Mouse (Mus musculus) lung, postnatal 0 days (tissue): ENCODE results near the gene Rhbdd1. TPM values are rescaled to one million over a fixed set of nuclear protein-coding genes. Genes with fewer than 3 reads are reported as not detected.

ENCODE experiments used
- ATAC-seq: fragments of 200-750 bp; cut with Nextera tagmentation; 2 replicates; pipeline ENCODE4 v1.8.0; 2017; ENCODE audit warnings: moderate library complexity
- DNase-seq: peaks from one replicate; pipeline ENCODE4 v3.0.0-alpha.2; 2016; ENCODE audit warnings: low spot score
- H3K27ac ChIP-seq: fragments of 300-500 bp; sonication (generic); 2 replicates; pipeline ENCODE4 v1.5.1; 2014; ENCODE audit warnings: antibody characterized with exemption, mild to moderate bottlenecking, low read length, mixed read lengths
- H3K27me3 ChIP-seq: fragments of 300-500 bp; sonication (generic); replicated peaks from 2 replicates; pipeline ENCODE4 v1.6.1; 2014; ENCODE audit warnings: low read length, mixed read lengths; ENCODE audit not compliant: insufficient read depth
- H3K36me3 ChIP-seq: fragments of 300-500 bp; sonication (generic); 2 replicates; pipeline ENCODE4 v1.6.1; 2014; ENCODE audit warnings: low read length, mixed read lengths; ENCODE audit not compliant: insufficient read depth
- H3K4me1 ChIP-seq: fragments of 300-500 bp; sonication (generic); 2 replicates; pipeline ENCODE4 v1.6.1; 2014; ENCODE audit warnings: antibody characterized with exemption, low read depth, low read length, mixed read lengths; ENCODE audit not compliant: insufficient read depth
- H3K4me2 ChIP-seq: fragments of 300-500 bp; sonication (generic); replicated peaks from 2 replicates; pipeline ENCODE4 v1.6.1; 2014; ENCODE audit warnings: low read depth, mild to moderate bottlenecking, low read length, moderate library complexity, mixed read lengths
- H3K4me3 ChIP-seq: fragments of 300-500 bp; sonication (generic); 2 replicates; pipeline ENCODE4 v1.5.1; 2014; ENCODE audit warnings: low read depth, low read length
- H3K9ac ChIP-seq: fragments of 300-500 bp; sonication (generic); replicated peaks from 2 replicates; pipeline ENCODE4 v1.6.1; 2014; ENCODE audit warnings: low read depth, mild to moderate bottlenecking
- H3K9me3 ChIP-seq: fragments of 300-500 bp; sonication (generic); 2 replicates; pipeline ENCODE4 v1.6.1; 2016; ENCODE audit warnings: low read length, mixed read lengths
- CTCF ChIP-seq: IDR thresholded peaks from 2 replicates; pipeline ENCODE4 v1.5.1; 2016; ENCODE audit warnings: antibody characterized with exemption, mild to moderate bottlenecking
- EP300 ChIP-seq: IDR thresholded peaks from 2 replicates; pipeline ENCODE4 v1.6.1; 2016; ENCODE audit warnings: antibody characterized with exemption, mild to moderate bottlenecking, control low read depth
- WGBS: fragments of 180-500 bp; shearing (Covaris S2); extraction: QIAGEN DNeasy Blood & Tissue Kit; methylation state at CpG from one replicate; pipeline ENCODE4 v1.1.7; 2014; 5-methylcytosine and 5-hydroxymethylcytosine counted together
- polyA plus RNA-seq: library from polyadenylated mRNA; unstranded; fragments of >200 nt; fragmentation: Nextera tagmentation; extraction: Ambion mirVana; gene quantifications from 2 replicates; pipeline ENCODE4 v1.2.1, GENCODE M21; 2015

Gene Rhbdd1
- polyA plus RNA-seq, 1 experiment from 2014 or later = 7.8 TPM

- no peaks in the 10 kb centered on the region for H3K27me3 ChIP-seq
- 65% methylated on average over 4 of the region's 4 CpGs for WGBS
- no peak overlapping the region for H3K9ac ChIP-seq
- no peaks in the 10 kb centered on the region for H3K36me3 ChIP-seq
- no peak overlapping the region for H3K4me2 ChIP-seq
- DNase-seq (no peak), ATAC-seq (no peak)
- H3K27ac ChIP-seq = no peak overlapping the region
- H3K4me3 ChIP-seq = no peak overlapping the region
- TF ChIP-seq CTCF = no peak
- TF ChIP-seq EP300 = no peak
- H3K9me3 ChIP-seq = no peaks in the 10 kb centered on the region
- no peaks in the 10 kb centered on the region for H3K4me1 ChIP-seq
These were observed 144.8 kb downstream of the Rhbdd1 start for GRCm38 (mm10) chr1:82461041-82461440.

DNA sequence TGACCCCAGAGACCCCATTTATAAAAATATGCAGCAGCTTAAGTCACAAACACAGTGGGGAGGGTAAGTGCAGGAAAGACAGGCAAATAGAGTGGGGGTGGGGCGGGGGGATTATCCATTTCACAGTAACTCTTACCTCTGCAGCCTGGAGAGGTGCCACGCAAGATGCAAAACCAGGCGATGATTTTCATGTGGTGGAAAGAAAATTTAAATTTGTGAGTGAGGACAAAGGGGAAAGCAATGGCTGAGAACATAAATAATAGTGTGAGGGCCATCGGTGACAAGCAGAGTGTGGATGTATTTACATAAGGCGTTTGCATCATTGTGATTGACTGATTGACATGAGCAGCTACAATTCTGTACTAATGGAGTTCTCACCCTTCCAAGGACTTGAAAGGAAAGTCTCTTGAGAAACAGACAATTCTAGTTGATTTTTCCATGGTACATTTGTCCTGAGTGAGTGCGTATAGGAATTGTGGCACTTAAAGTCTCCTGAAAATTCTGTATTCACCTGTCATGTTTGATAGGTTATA lies 149.1 kb downstream of the Rhbdd1 start:
- Histone ChIP-seq H3K4me2 (no peak overlapping the region), H3K9me3 (no peaks in the 10 kb centered on the region), H3K27ac (no peak overlapping the region), H3K27me3 (no peaks in the 10 kb centered on the region), H3K9ac (no peak overlapping the region), H3K4me3 (no peak overlapping the region), H3K36me3 (no peaks in the 10 kb centered on the region), H3K4me1 (no peaks in the 10 kb centered on the region)
- DNase-seq (no peak), ATAC-seq (no peak)
- 58% methylated on average over 6 of the region's 6 CpGs for WGBS
- no peak for TF ChIP-seq EP300
- no peak for TF ChIP-seq CTCF

DNA sequence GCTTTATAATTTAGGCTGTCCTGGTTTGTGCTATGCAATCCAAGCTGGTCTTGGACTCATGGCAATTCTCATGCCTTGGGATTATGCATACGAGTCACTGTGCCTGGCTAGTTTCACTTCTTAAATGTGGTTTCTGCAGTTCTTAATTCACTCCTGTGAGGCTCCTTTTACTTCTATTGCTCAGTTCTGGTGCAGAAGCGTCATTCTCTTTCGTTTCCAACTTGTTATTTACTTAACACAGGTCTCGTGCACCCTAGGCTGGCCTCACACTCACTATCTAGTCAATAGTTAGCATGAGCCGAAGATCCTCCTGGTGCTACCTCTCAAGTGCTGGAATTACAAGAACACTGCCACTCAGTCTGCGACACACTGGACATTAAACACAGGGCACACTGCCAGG lies 152.6 kb downstream of the Rhbdd1 start:
- no peak for DNase-seq
- no peak overlapping the region for H3K4me3 ChIP-seq
- H3K4me2 ChIP-seq = no peak overlapping the region
- no peak for ATAC-seq
- 47% methylated on average over 6 of the region's 6 CpGs for WGBS
- no peaks in the 10 kb centered on the region for H3K4me1 ChIP-seq
- H3K36me3 ChIP-seq = no peaks in the 10 kb centered on the region
- no peak overlapping the region for H3K9ac ChIP-seq
- H3K27me3 ChIP-seq = no peaks in the 10 kb centered on the region
- TF ChIP-seq EP300 (no peak), CTCF (no peak)
- H3K27ac ChIP-seq = no peak overlapping the region
- H3K9me3 ChIP-seq = no peaks in the 10 kb centered on the region

DNA sequence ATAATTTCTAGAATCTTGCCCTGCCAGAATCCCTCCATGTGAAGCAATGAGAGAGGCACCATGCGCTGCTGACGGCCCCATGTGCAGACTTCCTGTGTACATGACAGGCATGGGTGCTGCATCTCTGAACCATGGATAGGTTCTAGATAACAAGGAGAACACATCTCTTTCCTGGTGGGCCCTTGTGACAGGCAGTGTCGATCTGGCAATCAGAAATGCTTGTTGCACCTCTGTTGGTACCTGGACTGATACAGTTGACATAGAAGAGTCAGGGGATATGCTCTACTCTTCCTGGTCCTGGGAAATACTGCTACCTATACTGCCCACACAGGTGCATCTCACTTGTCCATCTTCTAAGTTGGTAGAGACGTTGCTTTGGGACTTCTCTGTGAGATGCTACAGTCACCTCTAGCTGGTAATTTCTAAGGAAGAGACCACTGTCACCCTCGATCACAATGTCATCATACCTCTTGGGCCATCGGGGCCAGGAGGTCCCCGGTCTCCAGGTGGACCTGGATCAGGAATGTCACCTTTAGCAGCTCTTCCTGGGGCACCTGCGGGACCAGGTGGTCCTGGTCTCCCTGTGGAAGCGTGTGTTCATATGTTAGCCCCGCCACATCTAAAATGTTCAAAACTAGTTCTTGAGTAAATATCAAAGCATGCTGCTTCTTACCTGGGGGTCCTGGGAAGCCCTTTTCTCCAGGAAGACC lies 154.4 kb downstream of the Rhbdd1 start:
- DNase-seq (no peak), ATAC-seq (no peak)
- TF ChIP-seq EP300 (no peak), CTCF (no peak)
- 83% methylated on average over 10 of the region's 10 CpGs for WGBS
- H3K27ac ChIP-seq = no peak overlapping the region
- H3K27me3 ChIP-seq = no peaks in the 10 kb centered on the region
- no peak overlapping the region for H3K9ac ChIP-seq
- H3K4me1 ChIP-seq = no peaks in the 10 kb centered on the region
- no peaks in the 10 kb centered on the region for H3K9me3 ChIP-seq
- no peak overlapping the region for H3K4me2 ChIP-seq
- no peaks in the 10 kb centered on the region for H3K36me3 ChIP-seq
- H3K4me3 ChIP-seq = no peak overlapping the region

- Histone ChIP-seq H3K27me3 (no peaks in the 10 kb centered on the region), H3K4me3 (no peak overlapping the region), H3K9me3 (no peaks in the 10 kb centered on the region), H3K4me2 (no peak overlapping the region), H3K9ac (no peak overlapping the region), H3K27ac (no peak overlapping the region), H3K36me3 (no peaks in the 10 kb centered on the region), H3K4me1 (no peaks in the 10 kb centered on the region)
- no peak for TF ChIP-seq CTCF
- TF ChIP-seq EP300 = no peak
- ATAC-seq (no peak), DNase-seq (no peak)
These were observed 157.2 kb downstream of the Rhbdd1 start for GRCm38 (mm10) chr1:82473467-82473866.

GRCm38 (mm10) chr1:82474461-82474961 lies 158.3 kb downstream of the Rhbdd1 start:
- H3K4me1 ChIP-seq = no peaks in the 10 kb centered on the region
- H3K27ac ChIP-seq = no peak overlapping the region
- no peaks in the 10 kb centered on the region for H3K27me3 ChIP-seq
- peak; percentile 41 for ATAC-seq
- no peaks in the 10 kb centered on the region for H3K36me3 ChIP-seq
- H3K9me3 ChIP-seq = no peaks in the 10 kb centered on the region
- no peak overlapping the region for H3K9ac ChIP-seq
- peak; percentile 10 for DNase-seq
- 29% methylated on average over 4 of the region's 4 CpGs for WGBS
- H3K4me2 ChIP-seq = no peak overlapping the region
- TF ChIP-seq CTCF = no peak
- peak; percentile 36; the same call in 1 of the 2 replicates for TF ChIP-seq EP300
- H3K4me3 ChIP-seq = no peak overlapping the region
